Mouse (Mus musculus): Measurements from ENCODE around the gene Prdm16. TPM values are rescaled to one million over a fixed set of nuclear protein-coding genes. Genes with fewer than 3 reads are reported as not detected.

The Prdm16 gene
- total RNA-seq, 1 experiment = 3.1 TPM

DNA sequence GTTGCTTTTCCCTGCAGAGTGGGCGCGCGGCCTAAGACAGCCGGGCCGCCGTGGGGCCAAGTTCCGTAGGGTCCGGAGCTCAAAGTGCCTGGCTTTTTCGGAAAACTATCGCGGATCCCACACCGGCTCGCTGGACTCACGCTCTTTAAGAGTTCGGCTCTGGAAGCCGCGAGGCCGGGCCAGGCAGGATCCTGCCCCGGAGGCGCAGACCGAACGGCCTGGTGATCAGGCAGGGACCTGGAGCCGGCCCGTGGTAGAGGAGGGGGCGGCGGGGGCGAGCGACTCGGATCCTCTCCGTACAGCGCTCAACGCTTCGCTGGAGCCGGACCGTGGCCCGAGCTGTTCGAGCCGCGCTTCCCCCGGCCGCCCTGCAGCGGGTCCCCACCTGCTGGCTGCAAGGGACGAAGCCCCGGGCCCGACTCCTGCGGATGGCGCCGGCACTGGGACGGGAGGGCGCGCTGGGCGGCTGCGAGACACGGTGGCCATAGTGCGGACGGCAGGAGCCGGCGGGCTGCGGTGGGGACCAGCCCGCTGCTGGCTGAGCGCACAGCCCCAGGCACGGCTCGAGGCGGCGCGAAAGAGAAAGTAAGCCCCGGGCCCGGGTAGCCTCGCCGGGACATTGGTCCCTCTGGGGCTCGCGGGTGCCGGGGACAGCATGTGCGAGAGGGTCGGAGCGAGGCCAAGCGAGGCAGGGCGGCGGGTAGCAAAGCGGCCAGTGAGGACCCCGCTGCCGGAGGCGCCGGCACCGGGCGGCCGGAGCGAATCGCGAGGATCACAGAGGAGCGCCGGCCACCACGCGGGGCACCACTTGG, 1.2 kb downstream of the Prdm16 start:
- DNase-seq (ENCODE audit: low read depth, low spot score) = no peak
- Histone ChIP-seq H3K4me3 (ENCODE audit: insufficient read depth in 1 of 2, low read depth in 1 of 2, low read length in 2 of 2, poor library complexity in 1 of 2, severe bottlenecking in 1 of 2) (peak overlapping the region; percentile 55 to 69), H3K36me3 (ENCODE audit: control insufficient read depth, insufficient read depth, low read length, poor library complexity, severe bottlenecking) (peaks cover 2% of the 10 kb centered on the region; the same call in 1 of the 2 replicates), H3K9ac (ENCODE audit: insufficient read depth, low read depth, low read length, poor library complexity, severe bottlenecking) (peak overlapping the region; percentile 48), H3K27ac (ENCODE audit: insufficient read depth, low read depth, low read length, poor library complexity, severe bottlenecking) (no peak overlapping the region), H3K4me1 (ENCODE audit: control insufficient read depth in 2 of 2, insufficient read depth in 2 of 2, low read length in 2 of 2, poor library complexity in 1 of 2) (peaks cover 0 to 9% of the 10 kb centered on the region in 2 experiments; a peak in 1 of 4 replicates), H3K9me3 (ENCODE audit: control insufficient read depth, insufficient read depth, low read depth, low read length) (no peaks in the 10 kb centered on the region)
- in situ Hi-C loops (cut with MboI; ENCODE audit: low sequenced_read_pairs in 2 of 2, unreplicated experiment in 2 of 2) = no loop called here
- TF ChIP-seq CHD2 (IDR thresholded peaks at IDR 0.05; ENCODE audit: low read depth, low read length) (no peak), ZNF384 (IDR thresholded peaks at IDR 0.05; ENCODE audit: low read depth, low read length) (no peak), HCFC1 (IDR thresholded peaks at IDR 0.05; ENCODE audit: borderline replicate concordance, insufficient read depth, low read length) (no peak)

DNA sequence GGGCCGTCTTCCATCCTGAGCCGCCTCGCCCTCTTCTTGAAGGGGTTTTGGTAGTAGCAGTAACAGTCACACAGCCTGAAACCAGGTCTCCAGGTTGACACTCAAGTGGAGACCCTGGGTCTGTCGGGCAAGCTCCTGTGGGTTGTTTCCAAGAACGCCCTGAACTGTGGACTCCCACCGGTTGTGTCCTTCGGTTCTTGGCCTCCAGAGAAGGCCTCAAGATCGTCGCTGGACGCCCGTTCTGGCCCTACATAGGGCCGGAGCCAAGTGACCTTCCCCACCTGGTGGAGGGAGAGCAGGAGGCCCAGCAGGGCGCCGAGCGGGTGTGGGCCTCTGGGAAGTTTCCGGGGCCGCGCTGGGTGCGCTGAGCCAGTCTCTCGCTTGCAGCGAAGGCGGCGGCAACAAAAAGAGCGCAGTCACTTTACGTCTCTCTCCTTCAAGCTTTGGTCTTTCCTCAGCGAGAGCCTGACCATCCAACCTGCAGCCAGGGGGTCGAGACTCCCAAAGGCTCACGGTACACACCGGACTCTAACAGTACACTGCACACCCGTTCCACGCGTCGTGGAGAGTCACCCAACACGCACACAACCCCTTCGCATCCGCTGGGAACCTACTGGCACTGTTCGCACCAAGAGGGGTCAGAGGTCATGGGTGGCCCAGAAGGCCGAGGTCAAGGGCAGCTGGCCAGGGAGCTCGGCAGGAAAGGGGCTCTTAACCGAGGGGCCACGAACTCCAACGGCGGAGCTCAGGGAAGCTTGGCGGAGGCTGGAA, 2.0 kb downstream of the Prdm16 start:
- Histone ChIP-seq H3K27ac (ENCODE audit: insufficient read depth, low read depth, low read length, poor library complexity, severe bottlenecking) (no peak overlapping the region), H3K9me3 (ENCODE audit: control insufficient read depth, insufficient read depth, low read depth, low read length) (no peaks in the 10 kb centered on the region), H3K4me3 (ENCODE audit: insufficient read depth in 1 of 2, low read depth in 1 of 2, low read length in 2 of 2, poor library complexity in 1 of 2, severe bottlenecking in 1 of 2) (peak overlapping the region; percentile 55 to 69), H3K36me3 (ENCODE audit: control insufficient read depth, insufficient read depth, low read length, poor library complexity, severe bottlenecking) (peaks cover 2% of the 10 kb centered on the region; the same call in 1 of the 2 replicates), H3K9ac (ENCODE audit: insufficient read depth, low read depth, low read length, poor library complexity, severe bottlenecking) (peak overlapping the region; percentile 48; the same call in 1 of the 2 replicates), H3K4me1 (ENCODE audit: control insufficient read depth in 2 of 2, insufficient read depth in 2 of 2, low read length in 2 of 2, poor library complexity in 1 of 2) (peaks cover 0 to 6% of the 10 kb centered on the region in 2 experiments; a peak in 1 of 4 replicates)
- TF ChIP-seq MAFK (IDR thresholded peaks at IDR 0.05; ENCODE audit: insufficient read depth, low read depth, low read length) = no peak
- TF ChIP-seq CHD2 (IDR thresholded peaks at IDR 0.05; ENCODE audit: low read depth, low read length) = no peak
- no peak for TF ChIP-seq ZNF384 (IDR thresholded peaks at IDR 0.05; ENCODE audit: low read depth, low read length)
- TF ChIP-seq ZC3H11A (IDR thresholded peaks at IDR 0.05; ENCODE audit: borderline replicate concordance, low read depth, low read length) = no peak
- TF ChIP-seq HCFC1 (IDR thresholded peaks at IDR 0.05; ENCODE audit: borderline replicate concordance, insufficient read depth, low read length) = no peak
- no peak for DNase-seq (ENCODE audit: low read depth, low spot score)
- in situ Hi-C loops (cut with MboI; ENCODE audit: low sequenced_read_pairs in 2 of 2, unreplicated experiment in 2 of 2) = no loop called here

DNA sequence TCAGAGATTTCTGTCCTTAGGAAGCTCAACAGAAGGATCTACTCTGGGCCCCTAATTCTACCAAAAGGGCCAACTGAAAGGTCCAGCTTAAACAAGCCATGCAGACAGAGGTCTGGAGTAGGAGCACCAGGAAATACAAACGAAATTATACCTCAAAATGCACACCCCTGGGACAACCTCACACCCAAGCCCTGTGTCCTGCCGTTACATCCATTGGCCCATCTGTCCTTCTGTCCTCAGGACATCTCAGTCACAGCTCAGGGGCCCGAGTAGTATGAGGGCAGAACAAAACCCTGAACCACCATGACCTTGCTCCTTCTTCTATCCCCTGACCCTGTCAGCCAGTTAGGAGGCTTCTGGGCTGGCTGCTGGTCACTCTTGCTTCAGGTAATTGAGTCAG, 2.7 kb downstream of the Prdm16 start:
- in situ Hi-C loops (cut with MboI; ENCODE audit: low sequenced_read_pairs in 2 of 2, unreplicated experiment in 2 of 2) = no loop called here
- Histone ChIP-seq H3K36me3 (ENCODE audit: control insufficient read depth, insufficient read depth, low read length, poor library complexity, severe bottlenecking) (peaks cover 2% of the 10 kb centered on the region; the same call in 1 of the 2 replicates), H3K9me3 (ENCODE audit: control insufficient read depth, insufficient read depth, low read depth, low read length) (no peaks in the 10 kb centered on the region), H3K4me1 (ENCODE audit: control insufficient read depth in 2 of 2, insufficient read depth in 2 of 2, low read length in 2 of 2, poor library complexity in 1 of 2) (peaks cover 0 to 6% of the 10 kb centered on the region in 2 experiments; a peak in 1 of 4 replicates), H3K4me3 (ENCODE audit: insufficient read depth in 1 of 2, low read depth in 1 of 2, low read length in 2 of 2, poor library complexity in 1 of 2, severe bottlenecking in 1 of 2) (no peak overlapping the region), H3K9ac (ENCODE audit: insufficient read depth, low read depth, low read length, poor library complexity, severe bottlenecking) (no peak overlapping the region), H3K27ac (ENCODE audit: insufficient read depth, low read depth, low read length, poor library complexity, severe bottlenecking) (no peak overlapping the region)
- TF ChIP-seq CHD2 (IDR thresholded peaks at IDR 0.05; ENCODE audit: low read depth, low read length) (no peak), HCFC1 (IDR thresholded peaks at IDR 0.05; ENCODE audit: borderline replicate concordance, insufficient read depth, low read length) (no peak), ZC3H11A (IDR thresholded peaks at IDR 0.05; ENCODE audit: borderline replicate concordance, low read depth, low read length) (no peak), ZNF384 (IDR thresholded peaks at IDR 0.05; ENCODE audit: low read depth, low read length) (no peak), MAFK (IDR thresholded peaks at IDR 0.05; ENCODE audit: insufficient read depth, low read depth, low read length) (no peak)
- no peak for DNase-seq (ENCODE audit: low read depth, low spot score)

DNA sequence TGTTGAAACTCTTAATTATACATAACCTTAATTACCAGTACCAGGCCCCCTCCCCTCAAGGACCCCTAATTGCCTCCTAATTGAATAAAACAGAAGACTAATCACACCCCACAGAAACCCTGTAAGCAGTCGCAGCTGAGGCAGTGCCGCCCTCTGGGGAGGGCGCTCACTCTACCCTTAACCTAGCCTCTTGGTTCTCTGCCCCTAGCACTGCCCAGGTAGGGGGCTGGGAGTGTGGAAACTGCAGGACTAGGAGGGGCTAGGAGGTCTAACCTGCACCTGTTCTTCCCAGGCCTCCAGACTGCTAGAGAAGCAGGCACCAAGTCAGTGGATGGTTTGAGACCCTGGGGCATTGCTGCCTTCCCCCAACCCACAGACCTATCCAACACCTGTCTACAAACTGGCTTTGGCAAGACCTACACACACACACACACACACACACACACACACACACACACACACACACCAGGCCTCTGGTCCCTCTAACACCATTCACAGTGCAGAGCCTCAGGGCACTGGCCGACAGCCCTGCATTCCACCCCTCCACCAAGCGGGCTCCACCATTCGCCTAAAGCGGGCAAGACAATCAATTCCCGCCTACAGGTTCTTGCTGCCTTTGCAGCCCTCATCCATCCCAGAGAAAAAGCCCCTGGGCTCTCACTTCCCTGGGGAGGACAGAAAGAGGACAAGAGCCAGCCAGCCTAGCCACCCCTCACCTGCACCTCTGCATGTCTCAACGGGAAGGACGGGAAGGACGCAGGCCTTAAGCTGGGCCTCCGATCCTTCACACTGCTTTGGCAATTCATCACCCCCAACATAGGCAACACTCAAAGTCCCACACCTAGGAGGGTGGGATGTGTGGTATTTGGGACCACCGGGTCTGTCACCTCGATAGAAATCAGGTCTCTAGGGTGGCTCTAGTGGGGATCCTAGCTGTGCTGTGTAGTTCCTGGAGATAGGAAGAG, 3.6 kb downstream of the Prdm16 start:
- Histone ChIP-seq H3K9me3 (ENCODE audit: control insufficient read depth, insufficient read depth, low read depth, low read length) (no peaks in the 10 kb centered on the region), H3K27ac (ENCODE audit: insufficient read depth, low read depth, low read length, poor library complexity, severe bottlenecking) (no peak overlapping the region), H3K36me3 (ENCODE audit: control insufficient read depth, insufficient read depth, low read length, poor library complexity, severe bottlenecking) (peaks cover 2% of the 10 kb centered on the region; the same call in 1 of the 2 replicates), H3K4me3 (ENCODE audit: insufficient read depth in 1 of 2, low read depth in 1 of 2, low read length in 2 of 2, poor library complexity in 1 of 2, severe bottlenecking in 1 of 2) (no peak overlapping the region), H3K4me1 (ENCODE audit: control insufficient read depth in 2 of 2, insufficient read depth in 2 of 2, low read length in 2 of 2, poor library complexity in 1 of 2) (peaks cover 0 to 6% of the 10 kb centered on the region in 2 experiments; a peak in 1 of 4 replicates), H3K9ac (ENCODE audit: insufficient read depth, low read depth, low read length, poor library complexity, severe bottlenecking) (no peak overlapping the region)
- in situ Hi-C loops (cut with MboI; ENCODE audit: low sequenced_read_pairs in 2 of 2, unreplicated experiment in 2 of 2) = no loop called here
- no peak for TF ChIP-seq ZNF384 (IDR thresholded peaks at IDR 0.05; ENCODE audit: low read depth, low read length)
- TF ChIP-seq HCFC1 (IDR thresholded peaks at IDR 0.05; ENCODE audit: borderline replicate concordance, insufficient read depth, low read length) = no peak
- TF ChIP-seq MAFK (IDR thresholded peaks at IDR 0.05; ENCODE audit: insufficient read depth, low read depth, low read length) = no peak
- TF ChIP-seq CHD2 (IDR thresholded peaks at IDR 0.05; ENCODE audit: low read depth, low read length) = no peak
- no peak for TF ChIP-seq ZC3H11A (IDR thresholded peaks at IDR 0.05; ENCODE audit: borderline replicate concordance, low read depth, low read length)
- DNase-seq (ENCODE audit: low read depth, low spot score) = no peak
